Mouse (Mus musculus) lung, adult 2 months (tissue): Measurements from ENCODE around the gene Tnfsf13b.

Experiments
- CTCF ChIP-seq: fragments of 200-500 bp; IDR thresholded peaks from 2 replicates; pipeline ENCODE4 v1.5.1; 2011; ENCODE audit warnings: mild to moderate bottlenecking, low read length, control low read depth; ENCODE audit not compliant: insufficient read depth
- POLR2A ChIP-seq: fragments of 200-500 bp; IDR thresholded peaks from 2 replicates; pipeline ENCODE4 v1.6.1; 2011; ENCODE audit warnings: low read depth, mild to moderate bottlenecking, control low read depth, low read length, borderline replicate concordance; ENCODE audit errors: extremely low read depth

GRCm38 (mm10) chr8:9971866-9972265 is 34.4 kb upstream of the Tnfsf13b start:
- TF ChIP-seq CTCF = no peak
- TF ChIP-seq POLR2A = no peak
